Mouse (Mus musculus): Measurements from ENCODE around the gene Ccz1.
A peak's percentile ranks its signal among the peaks of the same experiment; 100 is the strongest.

The Ccz1 gene

DNA sequence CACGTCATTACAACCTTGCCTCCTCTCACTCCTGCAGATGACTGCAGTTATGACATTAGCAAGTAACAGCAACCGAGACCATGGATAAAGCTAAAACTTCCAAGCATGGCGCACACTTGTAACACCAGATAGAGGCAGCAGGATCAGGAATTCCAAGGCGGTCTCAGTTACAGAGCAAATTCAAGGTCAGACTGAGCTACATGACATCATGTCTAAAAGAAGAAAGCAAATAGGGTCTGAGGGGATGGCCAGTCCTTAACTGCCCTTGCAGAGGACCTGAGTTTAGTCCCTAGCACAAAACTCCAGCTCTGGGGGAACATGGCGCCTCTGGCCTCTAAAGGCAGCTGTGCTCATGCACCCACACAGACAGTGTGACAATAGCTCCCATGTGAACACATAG, 20.8 kb downstream of the Ccz1 start:
- no peak for DNase-seq (ENCODE audit: low spot score in 2 of 2)

DNA sequence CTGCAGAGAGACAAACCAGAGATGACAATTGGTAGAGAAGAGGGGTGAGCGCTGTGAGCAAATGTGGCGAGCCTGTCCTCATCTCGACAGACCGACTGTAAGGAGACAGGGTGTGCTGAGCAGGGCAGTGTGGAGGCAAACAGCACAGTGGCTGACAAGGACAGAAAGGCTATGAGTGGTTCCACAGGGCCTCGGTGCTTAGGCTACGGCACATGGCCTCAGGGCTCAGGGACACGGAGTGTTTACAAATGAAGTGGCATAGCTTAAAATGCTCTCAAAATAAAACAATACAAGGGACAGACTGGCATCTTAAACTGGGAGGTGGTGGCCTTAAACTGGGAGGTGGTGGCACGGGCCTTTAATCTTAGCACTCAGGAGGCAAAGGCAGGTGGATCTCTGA, 21.4 kb downstream of the Ccz1 start:
- no peak for DNase-seq (ENCODE audit: low spot score in 2 of 2)

DNA sequence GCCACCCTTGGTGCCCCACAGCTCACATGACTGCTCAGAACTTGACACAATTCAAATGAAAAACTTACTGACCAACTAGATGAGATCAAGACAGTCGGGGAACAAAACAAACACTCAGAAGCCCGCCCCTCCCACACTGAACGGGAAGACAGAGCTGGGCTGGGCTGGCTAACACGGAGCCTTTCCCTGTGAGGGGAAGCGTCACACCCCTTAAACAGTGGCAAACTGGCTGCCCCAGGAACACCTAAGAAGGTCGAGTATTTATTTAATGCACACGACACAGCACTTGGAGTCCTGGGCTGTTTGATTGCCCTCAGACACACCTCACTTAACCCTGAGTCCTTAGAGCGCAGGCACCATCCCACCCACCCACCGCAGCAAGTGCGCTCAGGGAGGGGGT, 22.0 kb downstream of the Ccz1 start:
- no peak for DNase-seq (ENCODE audit: low spot score in 2 of 2)

DNA sequence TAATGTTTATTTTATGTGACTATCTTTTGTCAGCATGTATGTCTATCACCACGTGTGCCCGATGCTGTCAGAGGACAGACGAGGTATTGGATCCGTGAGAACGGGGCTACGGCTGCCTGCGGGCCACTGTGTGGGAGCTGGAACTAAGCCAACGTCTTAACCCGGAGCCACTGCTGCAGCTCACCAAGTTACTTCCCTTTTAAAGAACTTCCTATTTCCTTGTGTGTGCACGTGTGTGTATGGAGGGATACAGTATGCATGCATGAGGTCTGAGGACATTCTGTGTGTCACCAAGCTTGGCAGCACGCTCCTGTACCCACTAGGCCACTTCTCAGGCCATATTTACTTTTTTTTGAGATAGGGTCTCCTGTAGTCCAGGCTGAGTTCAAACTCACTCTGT, 24.6 kb downstream of the Ccz1 start:
- no peak for DNase-seq (ENCODE audit: low spot score in 2 of 2)

DNA sequence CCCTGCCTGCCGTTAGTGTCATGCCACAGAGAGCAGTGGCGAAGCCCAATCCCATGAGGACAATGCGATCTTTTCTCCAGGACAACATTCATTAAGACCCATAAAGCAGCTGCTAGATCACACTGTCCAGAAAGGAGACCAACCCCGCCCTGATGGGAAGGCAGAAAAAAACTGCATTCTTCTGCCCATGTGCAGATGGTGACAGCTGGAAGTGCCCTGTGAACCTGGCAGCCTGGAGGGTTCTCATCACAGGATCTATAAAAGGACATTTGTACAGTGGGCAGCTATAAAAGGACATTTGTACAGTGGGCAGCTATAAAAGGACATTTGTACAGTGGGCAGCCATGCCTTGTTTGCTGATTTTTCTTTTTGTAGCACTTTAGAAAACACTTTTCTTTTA, 25.6 kb downstream of the Ccz1 start:
- DNase-seq (ENCODE audit: low spot score in 2 of 2), result no peak

DNA sequence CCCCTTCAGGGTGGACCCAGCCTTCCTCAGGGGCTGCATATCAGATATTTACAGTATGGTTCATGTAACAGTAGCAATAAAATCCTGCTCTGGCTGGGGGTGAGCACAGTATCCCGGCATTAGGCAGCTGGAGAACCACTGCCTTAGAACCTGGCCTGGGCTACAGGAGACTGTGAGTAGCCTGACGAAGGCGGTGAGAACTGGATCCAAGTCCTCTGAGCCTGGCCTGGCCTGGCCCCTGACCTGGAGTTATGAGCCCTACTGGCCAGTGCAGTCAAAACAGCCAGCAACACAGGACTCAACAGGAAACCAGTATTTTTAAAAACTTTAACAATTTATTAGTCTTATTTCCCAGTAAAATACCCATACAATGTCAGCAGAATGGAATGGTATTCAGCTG, 27.1 kb downstream of the Ccz1 start:
- DNase-seq (ENCODE audit: low spot score in 2 of 2), result no peak

DNA sequence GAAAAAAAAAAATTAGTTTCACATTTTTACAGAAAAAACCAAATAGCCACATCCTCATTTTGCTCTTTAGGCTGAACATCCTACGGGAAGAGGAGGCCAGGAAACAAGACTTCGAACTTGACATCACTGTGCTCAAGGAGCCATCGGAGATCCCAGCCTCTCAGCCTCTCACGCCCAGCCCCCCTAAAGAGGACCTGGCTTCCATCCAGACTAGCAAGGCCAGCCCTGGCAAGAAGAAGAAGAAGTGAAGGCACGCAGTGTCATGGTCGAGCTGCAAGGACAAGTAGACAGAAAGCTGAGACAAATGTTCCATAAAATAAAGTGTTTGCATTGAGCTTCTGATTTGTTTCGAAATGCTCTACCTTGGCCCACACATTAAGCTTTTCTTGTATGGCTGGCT, 29.3 kb downstream of the Ccz1 start:
- DNase-seq (ENCODE audit: low spot score in 2 of 2), result no peak

DNA sequence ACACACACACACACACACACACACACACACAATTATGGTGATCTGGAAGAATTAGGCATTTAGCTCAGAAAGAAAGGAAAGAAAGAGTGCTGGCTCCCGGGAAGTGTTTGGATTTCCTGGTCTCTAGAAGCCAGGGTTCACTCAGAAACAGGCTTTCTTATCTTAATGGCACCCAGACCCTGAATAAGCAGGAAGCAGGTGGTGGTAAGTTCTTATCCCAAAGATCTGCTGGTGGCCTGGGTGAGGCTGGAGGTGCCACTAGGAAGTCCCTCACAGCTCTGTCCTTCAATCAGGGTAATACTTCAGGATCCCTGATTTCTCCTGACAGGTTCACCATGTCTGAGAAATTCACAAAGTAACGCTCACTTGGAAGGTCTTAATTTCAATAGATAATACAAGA, 32.3 kb downstream of the Ccz1 start:
- no peak for DNase-seq (ENCODE audit: low spot score in 2 of 2)

DNA sequence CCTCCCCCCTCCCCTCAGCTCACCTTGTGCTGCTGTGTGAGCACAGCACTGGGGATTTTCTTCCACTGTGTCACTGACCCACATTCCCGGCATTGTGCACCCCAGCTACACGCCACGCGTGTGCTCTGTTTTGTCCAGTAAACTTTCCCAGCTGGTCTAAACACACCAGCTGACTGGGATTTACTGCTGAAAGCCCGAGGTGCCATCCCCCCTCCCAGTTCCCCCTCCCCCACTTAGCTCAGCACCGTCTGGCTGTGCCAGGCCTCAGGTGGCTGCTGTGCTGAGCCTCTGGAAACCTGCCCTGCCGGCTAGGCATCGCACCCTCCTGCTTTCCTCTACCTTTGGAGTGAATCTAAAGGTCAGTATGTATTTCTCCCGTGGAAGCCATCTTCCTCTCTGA, 33.8 kb downstream of the Ccz1 start:
- no peak for DNase-seq (ENCODE audit: low spot score in 2 of 2)

DNA sequence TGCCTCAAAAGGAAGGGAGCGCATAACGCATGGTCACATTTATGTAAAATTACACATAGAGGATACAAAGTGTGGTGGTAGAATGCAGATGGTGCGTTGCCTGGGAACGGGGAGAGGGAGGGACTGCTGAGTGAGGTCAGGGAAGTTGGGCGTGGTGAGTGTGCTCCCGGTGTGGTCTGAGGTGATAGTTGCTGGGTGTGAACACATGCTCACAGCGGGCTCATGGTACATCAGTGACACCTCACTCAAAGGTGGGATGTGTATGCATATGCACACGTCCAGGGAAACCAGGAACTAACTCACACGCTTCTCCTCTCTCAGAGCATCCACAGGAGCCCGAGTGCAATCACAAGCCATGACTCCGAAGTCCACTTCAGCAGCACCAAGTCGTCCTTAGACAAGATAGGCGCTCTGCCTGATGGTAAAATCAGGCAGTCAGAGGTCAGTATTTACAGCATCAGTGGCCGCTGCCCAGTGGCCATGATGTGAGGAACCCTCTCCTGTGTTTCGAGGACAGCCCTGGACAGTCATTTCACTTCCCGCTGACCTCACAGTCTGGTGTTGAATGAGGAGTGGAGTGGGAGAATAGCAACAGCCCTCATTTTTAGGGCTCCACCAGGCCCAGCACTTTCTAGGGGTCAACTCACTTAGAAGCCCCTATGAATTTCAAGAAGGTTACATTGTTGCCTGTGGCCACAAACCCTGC, 37.8 kb downstream of the Ccz1 start:
- DNase-seq (ENCODE audit: low spot score in 2 of 2), result peak; percentile 40 to 54

DNA sequence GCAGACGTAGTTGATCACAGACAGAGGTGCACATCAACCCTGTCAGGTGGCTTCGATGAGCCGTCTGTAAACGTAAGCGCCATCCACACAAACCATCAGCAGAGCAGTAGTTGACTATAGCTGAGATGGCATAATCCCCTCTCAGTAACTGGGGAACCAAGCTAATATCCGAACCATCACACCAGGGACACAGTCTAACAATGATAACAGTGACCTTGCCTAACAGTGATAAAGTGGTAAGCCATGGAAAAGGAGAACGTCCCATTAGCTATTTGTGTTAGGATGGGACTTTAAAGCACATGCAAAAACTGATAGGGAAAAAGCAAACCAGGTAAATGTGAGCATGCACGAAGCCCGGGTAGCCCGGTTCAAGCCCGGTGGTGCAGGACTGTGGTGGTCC, 38.4 kb downstream of the Ccz1 start:
- no peak for DNase-seq (ENCODE audit: low spot score in 2 of 2)

DNA sequence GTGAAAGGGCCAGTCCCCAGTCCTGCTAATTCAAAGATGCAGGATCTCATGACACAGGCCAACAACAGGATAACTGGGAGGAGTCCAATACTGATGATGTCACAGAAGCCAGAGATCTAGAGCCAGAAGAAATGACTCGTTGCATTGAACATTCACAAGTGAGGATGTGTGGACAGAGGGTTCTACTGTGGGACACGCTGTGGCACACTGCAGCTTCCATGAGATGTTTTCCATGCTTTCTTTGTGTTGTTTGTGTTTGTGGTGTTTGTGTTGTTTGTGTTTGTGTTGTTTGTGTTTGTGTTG, 39.1 kb downstream of the Ccz1 start:
- DNase-seq (ENCODE audit: low spot score in 2 of 2), result no peak

DNA sequence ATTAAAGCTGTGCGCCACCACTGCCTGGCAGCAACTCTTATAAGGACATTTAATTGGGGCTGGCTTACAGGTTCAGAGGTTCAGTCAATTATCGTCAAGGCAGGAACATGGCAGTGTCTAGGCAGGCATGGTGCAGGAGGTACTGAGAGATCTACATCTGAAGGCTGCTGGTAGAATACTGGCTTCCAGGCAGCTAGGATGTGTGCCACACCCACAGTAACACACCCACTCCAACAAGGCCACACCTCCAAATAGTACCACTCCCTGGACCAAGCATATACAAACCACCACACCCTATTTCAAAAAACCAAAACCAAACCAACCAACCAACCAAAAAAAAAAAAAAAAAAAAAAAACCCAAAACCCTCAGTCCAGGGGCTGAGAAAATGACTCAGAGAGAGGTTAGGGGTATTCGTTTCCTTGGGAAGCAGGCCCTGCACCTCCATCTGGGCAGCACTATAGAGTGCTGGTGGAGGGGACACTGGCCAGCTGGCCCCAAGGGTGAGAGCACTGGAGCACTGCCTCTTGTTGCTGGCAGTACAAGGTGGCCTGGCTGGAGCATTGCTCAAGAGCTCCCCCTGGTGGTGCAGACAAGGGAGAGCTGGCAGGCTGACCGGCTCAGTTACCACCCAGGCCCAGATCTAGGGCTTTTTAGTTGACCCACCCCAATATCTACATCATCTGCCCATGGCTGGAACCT, 39.6 kb downstream of the Ccz1 start:
- DNase-seq (ENCODE audit: low spot score in 2 of 2), result peak; percentile 40 to 68

DNA sequence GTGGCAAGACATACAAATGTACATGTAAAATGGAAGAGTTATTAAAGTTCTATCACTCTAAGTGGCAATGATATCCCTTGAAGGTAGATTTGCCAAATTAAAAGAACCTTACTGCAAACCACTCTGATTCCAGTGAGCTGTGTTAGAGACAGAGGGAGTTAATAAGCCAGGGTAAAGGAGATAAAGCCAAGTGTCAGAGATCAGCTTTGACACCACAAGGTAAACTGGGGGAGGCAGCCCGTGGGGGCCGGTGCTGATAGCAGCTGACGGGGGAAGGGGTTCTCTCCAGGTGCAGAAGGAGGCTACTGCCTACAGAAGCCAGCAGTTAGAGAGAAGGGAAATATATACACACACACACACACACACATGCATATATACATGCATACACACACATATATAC, 42.0 kb downstream of the Ccz1 start:
- DNase-seq (ENCODE audit: low spot score in 2 of 2), result no peak

DNA sequence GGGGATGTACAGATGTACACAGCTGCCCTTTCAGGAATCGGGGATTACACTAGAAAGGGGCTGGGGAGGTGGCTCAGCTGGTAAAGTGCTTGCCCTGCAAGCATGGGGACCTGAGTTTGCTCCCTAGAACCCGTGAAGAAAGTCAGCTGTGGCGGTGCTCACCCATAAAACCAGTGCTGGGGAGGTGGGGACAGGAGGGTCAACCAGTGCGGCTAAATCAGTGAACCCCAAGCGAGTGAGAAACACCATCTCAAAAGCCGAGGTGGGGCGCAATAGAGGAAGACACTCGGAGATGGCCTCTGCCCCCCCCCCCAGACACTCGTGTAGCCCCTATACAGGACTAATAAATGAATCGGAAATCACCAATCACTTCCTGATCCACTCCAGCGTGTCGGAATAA, 48.0 kb downstream of the Ccz1 start:
- DNase-seq (ENCODE audit: low spot score in 2 of 2), result no peak

DNA sequence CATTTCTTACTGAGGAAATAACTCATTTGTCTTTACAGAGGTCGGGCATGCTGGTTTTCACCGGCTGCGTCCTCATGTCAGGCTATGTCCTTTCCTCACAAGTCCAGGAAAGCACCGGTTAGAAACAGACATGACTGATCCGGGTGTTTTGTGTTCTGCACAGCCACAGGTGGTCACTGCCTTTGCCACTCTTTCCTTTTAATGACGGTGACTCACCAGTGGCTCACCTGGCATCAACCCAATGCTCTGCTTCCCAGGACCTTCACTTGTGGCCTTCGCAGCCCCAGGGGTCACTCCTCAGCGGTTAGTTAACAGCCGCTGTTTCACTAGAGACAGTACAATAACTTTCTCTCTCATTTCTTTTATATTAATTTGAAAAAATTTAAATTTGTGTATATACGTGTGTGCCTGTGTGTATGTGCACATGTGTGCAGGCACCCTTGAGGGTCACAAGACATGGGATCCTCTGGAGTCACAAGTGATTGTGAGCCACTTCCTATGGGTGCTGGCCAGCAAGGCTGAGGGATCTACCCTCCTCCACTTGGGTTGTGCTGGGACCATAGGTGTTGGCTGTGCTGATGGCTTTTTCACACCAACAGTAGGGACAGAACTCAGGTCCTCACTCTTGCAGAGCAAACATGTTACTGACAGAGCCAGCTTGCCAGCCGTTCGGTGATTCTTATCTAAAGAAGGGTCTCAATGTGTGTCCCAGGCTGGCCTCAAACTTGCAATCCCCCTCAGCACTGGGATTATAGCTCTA, 48.9 kb downstream of the Ccz1 start:
- no peak for DNase-seq (ENCODE audit: low spot score in 2 of 2)

DNA sequence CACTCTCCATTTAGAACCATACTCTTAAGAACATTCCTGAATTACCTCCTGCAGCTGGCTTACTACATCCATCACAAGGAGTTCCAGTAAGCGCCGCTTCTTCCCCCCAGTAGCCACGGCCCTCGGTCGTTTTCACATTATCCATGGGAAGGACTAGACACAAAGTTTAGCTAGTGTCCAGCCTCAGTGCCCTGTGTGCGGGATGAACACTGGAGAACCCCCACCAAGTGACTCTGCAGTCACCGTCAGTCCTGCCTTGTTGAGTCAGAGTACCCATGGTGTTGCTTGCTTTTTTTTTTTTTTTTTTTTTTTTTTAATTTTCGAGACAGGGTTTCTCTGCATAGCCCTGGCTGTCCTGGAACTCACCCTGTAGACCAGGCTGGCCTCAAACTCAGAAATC, 53.5 kb downstream of the Ccz1 start:
- DNase-seq (ENCODE audit: low spot score in 2 of 2), result no peak

DNA sequence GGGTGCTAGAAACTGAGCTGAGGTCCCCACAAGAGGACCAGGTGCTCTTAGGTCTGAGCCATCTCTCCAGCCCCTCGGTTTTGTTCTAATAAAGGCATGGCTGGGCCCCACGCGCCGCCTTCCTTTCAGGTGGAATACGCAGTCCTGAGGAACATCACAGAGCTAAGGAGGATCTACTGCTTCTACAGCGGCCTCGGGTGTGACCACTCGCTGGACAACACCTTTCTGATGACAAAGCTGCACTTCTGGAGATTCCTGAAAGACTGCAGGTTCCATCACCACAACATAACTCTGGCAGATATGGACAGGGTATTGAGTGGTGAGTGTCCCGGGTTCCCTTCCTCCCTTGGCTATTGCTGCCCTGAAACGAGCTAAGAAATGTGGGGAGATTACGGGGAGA, 55.1 kb downstream of the Ccz1 start:
- no peak for DNase-seq (ENCODE audit: low spot score in 2 of 2)

DNA sequence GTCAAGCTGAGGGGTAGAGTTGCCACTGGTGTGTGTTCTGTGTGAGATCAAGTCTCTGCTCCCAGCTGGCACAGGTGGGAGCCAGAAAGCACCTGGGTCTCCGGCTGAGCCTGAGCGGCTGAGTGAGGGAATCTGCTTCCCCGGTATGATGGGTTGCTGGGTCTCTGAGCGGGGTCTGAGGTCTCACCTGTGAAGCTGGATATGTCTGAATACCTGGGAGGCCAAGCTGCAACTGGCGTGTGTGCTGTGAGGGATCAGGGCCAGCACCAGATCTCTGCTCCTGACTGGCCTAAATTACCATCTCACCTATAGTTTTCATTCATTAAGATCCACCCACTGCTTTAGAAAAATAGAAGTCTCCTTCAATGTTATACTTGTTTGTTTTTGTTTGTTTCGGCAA, 57.6 kb downstream of the Ccz1 start:
- DNase-seq (ENCODE audit: low spot score in 2 of 2), result no peak

DNA sequence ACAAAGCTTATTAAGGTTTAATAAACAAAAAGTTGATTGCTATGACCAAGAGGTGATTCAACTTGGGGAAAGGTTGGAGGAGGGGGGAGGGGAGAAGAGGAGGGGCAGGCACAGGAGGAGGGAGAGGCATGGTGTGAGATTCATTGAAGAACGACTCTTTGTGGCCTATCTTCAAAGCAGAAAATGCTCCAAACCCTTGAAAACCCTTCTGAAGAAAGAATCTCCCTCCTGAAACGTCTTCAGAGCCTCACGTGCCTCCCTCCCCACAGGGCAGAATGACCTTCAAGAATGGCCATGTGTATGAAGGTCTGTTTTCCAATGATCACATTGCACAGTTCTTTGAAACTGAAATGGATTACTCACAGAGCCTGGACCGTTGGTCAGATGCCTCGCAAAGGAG, 64.7 kb downstream of the Ccz1 start:
- DNase-seq (ENCODE audit: low spot score in 2 of 2), result no peak

DNA sequence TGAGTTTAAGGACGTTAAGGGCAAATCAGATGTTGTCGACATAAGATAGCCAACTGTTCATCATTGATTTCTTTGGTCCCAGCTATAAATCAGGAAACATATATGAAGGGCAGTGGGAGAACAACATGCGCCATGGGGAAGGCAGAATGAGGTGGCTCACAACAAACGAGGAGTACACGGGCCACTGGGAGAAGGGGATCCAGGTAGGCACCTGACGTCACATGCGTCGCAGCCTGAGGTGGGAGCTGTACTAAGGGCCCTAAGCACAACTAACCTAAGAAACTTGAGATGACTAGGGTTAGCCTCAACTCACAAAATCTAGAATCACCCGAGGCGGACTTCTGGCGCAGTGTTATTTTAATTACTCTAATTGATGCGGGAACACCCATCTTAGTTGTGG, 66.3 kb downstream of the Ccz1 start:
- DNase-seq (ENCODE audit: low spot score in 2 of 2), result no peak

DNA sequence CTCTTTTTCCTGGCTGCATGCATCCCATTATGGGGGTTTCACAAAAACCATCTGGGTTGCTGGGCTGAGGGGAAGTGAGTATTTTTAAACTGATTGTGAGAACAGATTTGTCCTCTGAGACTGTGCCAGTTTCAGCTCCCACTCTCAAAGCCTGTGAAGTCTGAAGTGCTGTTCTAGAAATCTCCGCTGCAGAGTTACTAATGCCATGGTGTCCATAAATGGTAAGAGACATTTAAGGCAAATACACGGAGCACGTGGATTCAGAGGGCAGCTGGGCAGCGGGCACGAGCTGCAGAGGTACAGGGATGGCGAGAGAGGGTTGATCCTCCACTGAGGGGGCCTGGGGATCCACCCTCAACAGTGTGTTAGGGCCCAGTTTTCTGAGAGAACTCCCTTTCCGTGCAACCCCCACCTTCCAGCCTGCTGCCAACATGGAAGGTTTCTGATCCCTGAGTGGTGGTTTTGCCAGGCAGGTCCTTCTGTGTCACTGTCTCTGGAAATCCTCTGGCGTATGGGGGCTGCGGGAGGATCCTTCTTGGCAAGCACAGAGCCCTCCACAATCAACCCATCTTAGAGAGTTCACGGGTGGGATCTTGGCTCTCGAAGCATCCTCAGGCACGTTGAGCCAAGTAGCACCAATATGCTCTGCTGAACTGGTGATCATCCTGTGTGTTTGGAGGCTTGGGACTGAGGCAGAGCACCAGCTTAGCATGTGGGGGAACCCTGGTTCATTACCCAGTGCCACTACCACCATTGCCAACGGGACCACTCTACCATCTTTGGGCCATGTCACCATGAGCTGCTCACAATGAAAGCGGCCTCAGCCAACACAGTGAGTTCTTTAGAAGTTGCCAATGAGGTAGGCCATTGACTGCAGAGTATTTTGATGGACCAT, 71.2 kb downstream of the Ccz1 start:
- no peak for DNase-seq (ENCODE audit: low spot score in 2 of 2)
